Mouse (Mus musculus): ENCODE results near the gene Ndufa8. TPM values are rescaled to one million over a fixed set of nuclear protein-coding genes. Genes with fewer than 3 reads are reported as not detected.

Ndufa8 gene
- 337 and 374 TPM in 2 replicates for polyA plus RNA-seq (2015; fragmentation: Nextera tagmentation; extraction: Ambion mirVana)

DNA sequence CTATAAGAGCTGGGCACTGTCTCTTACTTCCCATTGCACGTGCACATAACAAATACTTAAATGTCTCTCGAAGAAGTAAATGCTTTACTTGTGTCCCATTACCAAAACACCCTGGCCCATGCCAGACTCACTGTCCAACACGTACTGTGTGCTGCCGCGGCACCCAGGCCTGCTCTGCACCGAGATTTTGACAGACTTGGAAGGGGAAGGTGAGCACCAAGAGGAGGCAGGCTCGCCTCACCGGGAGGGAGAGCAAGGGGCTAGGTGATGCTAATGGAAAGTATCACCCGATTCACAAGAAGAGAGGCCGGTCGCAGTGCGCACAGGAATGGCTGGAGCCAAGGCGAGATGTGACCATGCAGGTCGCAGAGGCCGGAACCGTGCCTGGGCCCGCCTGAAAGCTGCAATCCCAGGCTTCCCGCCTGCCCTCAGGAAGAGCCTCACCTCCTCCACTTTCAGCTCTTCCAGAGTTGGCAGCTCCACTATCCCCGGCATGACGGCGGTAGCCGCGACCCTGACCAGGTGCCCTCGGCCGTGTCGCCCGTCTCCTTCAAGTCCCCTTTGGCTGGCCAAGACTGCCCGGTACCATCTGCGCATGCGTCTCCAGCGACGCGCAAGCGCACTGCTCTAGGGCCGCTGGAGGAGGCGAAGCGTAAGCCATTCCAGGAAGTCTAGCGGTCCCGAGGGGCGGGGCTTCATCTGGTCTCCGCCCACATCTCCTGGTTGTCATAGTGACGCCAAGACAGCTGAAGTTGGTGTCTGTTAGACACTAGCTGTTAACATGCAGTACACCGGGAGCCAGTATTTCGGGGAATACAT, at the start of gene Ndufa8, which contains the start of gene Morn5:
Ndufa8 (minus strand) TSS at position 659 of the 819 bp plus-strand sequence.
Morn5 (plus strand) TSS at position 711 of the 819 bp plus-strand sequence.
- peak; percentile 99 for ATAC-seq (ENCODE audit: low FRiP score)

DNA sequence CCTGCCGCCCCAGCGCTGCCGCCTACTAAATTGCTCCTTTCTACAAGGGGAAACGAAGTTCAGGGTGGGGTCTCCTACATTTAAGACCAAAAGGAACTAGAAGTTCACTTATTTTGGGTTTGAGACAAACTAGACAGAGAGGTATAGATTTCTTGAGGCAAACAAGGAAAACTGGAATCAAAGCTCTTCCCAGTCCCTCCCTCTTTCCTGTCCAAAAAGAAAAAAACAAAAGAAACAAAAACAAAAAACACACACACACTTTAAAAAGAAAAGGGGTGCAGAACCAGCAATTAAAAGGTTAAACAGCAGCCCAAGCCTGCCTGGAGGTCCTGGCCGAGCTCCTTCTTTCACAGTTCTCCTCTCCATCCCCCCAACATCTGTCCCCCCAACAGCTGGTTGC, 48.8 kb upstream of the Ndufa8 start:
- WGBS = 5% methylated on average over 5 of the region's 5 CpGs
- Histone ChIP-seq H3K4me2 (no peak overlapping the region), H3K27me3 (replicated peaks) (peaks cover 100% of the 10 kb centered on the region), H3K9ac (replicated peaks) (no peak overlapping the region), H3K9me3 (replicated peaks) (no peaks in the 10 kb centered on the region), H3K4me1 (peaks cover 21% of the 10 kb centered on the region), H3K36me3 (no peaks in the 10 kb centered on the region), H3K27ac (replicated peaks) (no peak overlapping the region), H3K4me3 (replicated peaks) (no peak overlapping the region)
- no peak for ATAC-seq (ENCODE audit: low FRiP score)

More for the DNA sequence above, at the start of gene Ndufa8, which contains the start of gene Morn5:
- peaks cover 32% of the 10 kb centered on the region for H3K4me1 ChIP-seq
- H3K27ac ChIP-seq (replicated peaks) = peak within 1 kb of the TSS; percentile 66
- peaks cover 5% of the 10 kb centered on the region for H3K36me3 ChIP-seq
- no peaks in the 10 kb centered on the region for H3K9me3 ChIP-seq (replicated peaks)
- H3K4me2 ChIP-seq = peak within 1 kb of the TSS; percentile 75
- WGBS = 1% methylated on average over 44 of the region's 44 CpGs
- H3K27me3 ChIP-seq (replicated peaks) = no peaks in the 10 kb centered on the region
- peak within 1 kb of the TSS; percentile 67 for H3K4me3 ChIP-seq (replicated peaks)
- peak within 1 kb of the TSS; percentile 89 for H3K9ac ChIP-seq (replicated peaks)

DNA sequence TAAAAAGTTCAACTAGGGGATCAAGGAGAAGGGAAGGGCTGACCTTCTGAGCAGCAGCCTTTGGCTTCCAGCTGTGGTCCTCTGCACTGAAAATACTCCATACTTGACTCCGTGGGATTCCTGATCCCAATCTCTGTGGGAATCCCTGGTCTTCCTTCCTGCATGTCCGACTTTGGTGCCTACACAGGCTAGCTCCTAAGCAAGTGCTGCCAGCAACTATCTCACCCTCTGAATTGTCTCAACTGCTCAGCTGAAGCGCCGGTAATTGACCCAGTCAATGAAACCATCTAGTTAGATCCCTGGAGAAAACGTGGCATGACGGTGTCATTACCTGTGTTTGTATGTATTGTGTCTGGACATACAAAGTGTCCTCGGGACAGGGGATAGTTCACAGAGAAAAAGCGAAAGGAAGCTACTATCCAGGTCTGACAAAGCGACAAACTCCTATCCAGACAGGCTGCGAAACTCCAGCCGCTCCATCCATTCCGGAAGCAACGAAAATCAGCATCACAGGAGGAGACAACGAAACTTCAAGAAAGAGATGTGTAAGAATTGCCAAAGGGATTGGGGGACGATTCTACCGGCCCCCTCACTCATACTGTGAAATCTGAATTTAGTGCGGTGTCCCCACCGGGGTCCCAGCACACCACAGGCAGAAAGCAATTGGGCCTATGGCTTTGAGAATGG, 48.1 kb upstream of the Ndufa8 start:
- H3K4me3 ChIP-seq (replicated peaks) = no peak overlapping the region
- H3K9me3 ChIP-seq (replicated peaks) = no peaks in the 10 kb centered on the region
- H3K9ac ChIP-seq (replicated peaks) = no peak overlapping the region
- 2% methylated on average over 18 of the region's 18 CpGs for WGBS
- H3K4me2 ChIP-seq = no peak overlapping the region
- ATAC-seq (ENCODE audit: low FRiP score) = no peak
- H3K4me1 ChIP-seq = peaks cover 13% of the 10 kb centered on the region
- no peak overlapping the region for H3K27ac ChIP-seq (replicated peaks)
- peaks cover 99% of the 10 kb centered on the region for H3K27me3 ChIP-seq (replicated peaks)
- H3K36me3 ChIP-seq = no peaks in the 10 kb centered on the region

DNA sequence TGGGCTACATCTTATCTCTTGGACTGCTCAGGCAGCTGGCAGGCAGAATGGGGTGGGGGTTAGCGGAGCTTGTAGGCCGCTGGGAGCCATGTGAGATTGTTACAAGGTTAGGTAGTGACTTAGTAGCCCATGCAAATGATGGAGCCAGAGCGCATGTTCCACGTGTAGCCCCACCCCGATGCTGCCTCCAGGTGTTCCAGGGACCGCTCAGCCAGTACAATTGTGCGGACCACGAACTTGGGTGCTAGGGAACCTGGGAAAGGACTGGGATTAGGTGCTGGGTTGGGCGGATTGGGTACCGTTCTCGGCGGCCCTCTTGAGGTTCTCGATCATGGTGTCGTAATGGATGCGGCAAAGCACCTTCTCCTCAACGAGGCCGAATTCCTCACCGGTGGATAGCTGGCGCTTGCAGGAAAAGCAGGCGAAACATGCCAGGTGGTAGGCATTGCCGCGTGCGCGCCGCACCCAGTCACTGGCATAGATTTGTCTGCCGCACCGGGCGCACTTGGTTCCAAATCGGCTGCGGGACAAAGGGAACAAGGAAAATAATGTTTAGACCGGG, 44.8 kb upstream of the Ndufa8 start:
- Histone ChIP-seq H3K9ac (replicated peaks) (no peak overlapping the region), H3K4me2 (no peak overlapping the region), H3K4me3 (replicated peaks) (no peak overlapping the region), H3K27ac (replicated peaks) (no peak overlapping the region), H3K36me3 (no peaks in the 10 kb centered on the region), H3K27me3 (replicated peaks) (peaks cover 99% of the 10 kb centered on the region), H3K4me1 (peaks cover 23% of the 10 kb centered on the region), H3K9me3 (replicated peaks) (no peaks in the 10 kb centered on the region)
- no peak for ATAC-seq (ENCODE audit: low FRiP score)
- 5% methylated on average over 31 of the region's 31 CpGs for WGBS

DNA sequence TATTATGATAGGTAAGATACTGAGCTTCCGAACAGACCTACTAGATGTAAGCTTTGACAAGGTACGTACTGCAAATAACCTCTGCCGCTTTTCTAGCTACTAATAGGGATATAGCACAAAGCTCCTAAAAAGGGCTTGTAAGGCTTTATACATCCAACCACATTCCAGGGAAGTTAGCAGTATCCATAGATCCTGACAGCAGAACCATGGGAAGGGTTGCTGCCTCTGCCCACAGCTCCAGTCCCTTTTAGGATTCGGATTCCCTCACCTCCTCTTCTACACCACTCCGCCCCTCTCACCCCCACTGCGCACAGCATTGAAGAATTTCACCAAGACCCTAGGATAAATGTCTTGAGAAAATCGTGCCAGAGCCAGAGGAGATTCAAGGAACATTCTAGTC, 44.1 kb upstream of the Ndufa8 start:
- Histone ChIP-seq H3K27me3 (replicated peaks) (peaks cover 99% of the 10 kb centered on the region), H3K36me3 (no peaks in the 10 kb centered on the region), H3K9me3 (replicated peaks) (no peaks in the 10 kb centered on the region), H3K4me3 (replicated peaks) (no peak overlapping the region), H3K4me2 (no peak overlapping the region), H3K4me1 (peaks cover 23% of the 10 kb centered on the region), H3K9ac (replicated peaks) (no peak overlapping the region), H3K27ac (replicated peaks) (no peak overlapping the region)
- whole genome bisulfite sequencing = 15% methylated on average over 7 of the region's 7 CpGs
- ATAC-seq (ENCODE audit: low FRiP score) = no peak

DNA sequence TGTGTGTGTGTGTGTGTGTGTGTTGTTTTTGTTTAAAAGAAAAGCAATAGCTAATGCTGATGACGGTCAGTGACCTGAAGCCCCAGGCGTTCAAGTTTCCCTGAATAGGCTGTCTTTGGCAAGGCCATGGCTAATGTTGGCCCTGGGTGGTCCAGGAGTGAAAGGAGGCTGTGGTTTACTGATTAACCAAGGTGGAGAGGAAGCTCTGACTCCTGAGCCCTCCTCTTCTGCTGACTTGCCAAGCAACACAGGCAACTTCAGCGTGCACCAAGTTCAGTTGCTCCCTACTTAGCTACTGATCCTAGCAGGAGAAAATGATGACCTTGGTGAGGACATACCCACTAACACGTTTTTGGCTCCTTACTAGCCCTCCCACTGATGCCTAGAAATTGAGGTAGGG, 43.5 kb upstream of the Ndufa8 start:
- Histone ChIP-seq H3K9me3 (replicated peaks) (no peaks in the 10 kb centered on the region), H3K27ac (replicated peaks) (no peak overlapping the region), H3K9ac (replicated peaks) (no peak overlapping the region), H3K4me1 (peaks cover 23% of the 10 kb centered on the region), H3K36me3 (no peaks in the 10 kb centered on the region), H3K4me2 (no peak overlapping the region), H3K4me3 (replicated peaks) (no peak overlapping the region), H3K27me3 (replicated peaks) (peaks cover 99% of the 10 kb centered on the region)
- 3% methylated on average over 4 of the region's 4 CpGs for WGBS
- no peak for ATAC-seq (ENCODE audit: low FRiP score)

DNA sequence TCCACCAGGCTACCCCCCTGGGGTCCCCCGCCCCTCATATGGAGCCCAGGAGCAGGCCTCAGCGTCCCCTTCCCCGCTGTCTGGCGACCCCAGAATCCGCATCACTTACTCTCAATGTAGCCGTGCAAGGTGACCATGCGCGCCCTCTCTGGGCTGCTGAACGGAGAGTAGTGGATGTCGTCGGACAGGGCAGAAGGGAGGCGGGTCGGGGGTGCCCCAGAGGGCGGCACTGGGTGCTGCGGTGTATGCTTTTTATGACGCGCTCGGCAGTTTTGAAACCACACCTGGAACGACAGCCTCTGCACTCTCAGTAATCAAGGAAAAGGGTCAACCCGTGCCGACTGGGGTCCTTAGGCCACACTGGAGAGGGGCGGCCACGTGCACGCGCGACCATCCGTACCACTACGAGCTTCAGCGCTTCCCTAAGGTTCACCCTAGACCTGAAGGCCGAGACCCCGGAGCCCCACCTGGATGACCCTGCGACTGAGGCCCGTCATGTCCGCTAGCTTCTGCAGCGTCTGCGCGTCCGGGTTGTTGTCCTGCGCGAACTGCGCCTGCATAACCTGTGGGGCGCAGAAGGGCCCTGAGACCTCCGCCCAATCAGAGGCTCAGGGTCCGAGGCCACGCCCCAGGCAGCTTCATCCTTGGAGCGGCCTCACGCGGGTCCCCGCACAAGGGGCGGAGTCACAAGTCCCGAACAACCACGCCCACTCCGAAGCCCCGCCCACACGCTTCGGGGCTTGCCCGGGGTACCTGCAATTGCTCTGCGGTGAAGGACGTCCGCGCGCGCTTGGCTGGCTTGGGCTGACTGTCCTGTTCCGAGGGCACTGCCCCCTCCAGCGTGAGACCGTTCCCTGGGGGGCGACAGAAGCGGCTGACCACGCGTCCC, 41.9 kb upstream of the Ndufa8 start:
- WGBS = 1% methylated on average over 70 of the region's 70 CpGs
- peak; percentile 43 for ATAC-seq (ENCODE audit: low FRiP score)
- Histone ChIP-seq H3K9me3 (replicated peaks) (no peaks in the 10 kb centered on the region), H3K9ac (replicated peaks) (no peak overlapping the region), H3K27ac (replicated peaks) (no peak overlapping the region), H3K4me3 (replicated peaks) (peak overlapping the region; percentile 38), H3K36me3 (no peaks in the 10 kb centered on the region), H3K4me1 (peaks cover 23% of the 10 kb centered on the region), H3K27me3 (replicated peaks) (peaks cover 99% of the 10 kb centered on the region), H3K4me2 (peak overlapping the region; percentile 73)

DNA sequence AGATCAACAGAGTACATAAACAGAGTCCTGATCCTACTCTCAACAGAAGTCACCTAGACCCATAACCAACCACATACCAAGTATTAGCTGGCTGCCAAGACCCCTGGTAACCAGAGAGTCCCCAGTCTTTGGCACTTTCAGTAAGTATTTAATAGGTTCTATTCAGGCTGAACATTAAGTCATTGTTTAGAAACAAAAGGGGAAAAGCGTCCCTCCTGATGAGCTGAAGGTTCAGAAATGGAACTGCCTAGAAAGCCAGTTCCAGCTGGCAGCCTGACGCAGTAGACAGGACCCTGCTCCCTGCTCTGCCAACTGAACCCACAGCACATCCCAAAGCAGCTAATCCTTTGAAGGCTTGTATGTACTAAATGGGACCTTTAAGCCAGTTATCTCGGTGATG, 40.0 kb upstream of the Ndufa8 start:
- no peak for ATAC-seq (ENCODE audit: low FRiP score)
- Histone ChIP-seq H3K27ac (replicated peaks) (no peak overlapping the region), H3K36me3 (no peaks in the 10 kb centered on the region), H3K4me3 (replicated peaks) (no peak overlapping the region), H3K4me2 (no peak overlapping the region), H3K9me3 (replicated peaks) (no peaks in the 10 kb centered on the region), H3K9ac (replicated peaks) (no peak overlapping the region), H3K27me3 (replicated peaks) (peaks cover 85% of the 10 kb centered on the region), H3K4me1 (peaks cover 21% of the 10 kb centered on the region)
- 27% methylated on average over 3 of the region's 3 CpGs for WGBS

DNA sequence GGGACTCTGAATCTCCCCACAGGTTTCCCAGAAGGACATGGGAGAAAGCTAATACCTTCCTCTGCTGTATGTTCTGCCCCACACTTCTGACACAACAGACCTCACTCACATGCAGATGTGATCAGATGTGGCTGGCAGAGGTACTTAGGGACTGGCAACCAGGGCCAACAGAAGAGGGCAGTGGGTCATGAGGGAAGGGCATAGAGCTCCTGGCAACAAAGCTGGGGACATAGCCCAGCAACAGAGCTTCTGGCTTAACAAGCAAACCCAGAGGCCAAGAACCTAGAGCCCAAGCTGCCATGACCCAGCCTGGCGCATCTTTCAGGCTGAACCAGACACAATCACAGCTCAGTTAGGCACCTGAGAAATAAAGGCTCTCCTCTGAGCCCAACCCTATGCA, 35.8 kb upstream of the Ndufa8 start:
- Histone ChIP-seq H3K9me3 (replicated peaks) (no peaks in the 10 kb centered on the region), H3K4me3 (replicated peaks) (no peak overlapping the region), H3K9ac (replicated peaks) (no peak overlapping the region), H3K36me3 (no peaks in the 10 kb centered on the region), H3K4me2 (no peak overlapping the region), H3K27ac (replicated peaks) (no peak overlapping the region), H3K27me3 (replicated peaks) (peaks cover 44% of the 10 kb centered on the region), H3K4me1 (no peaks in the 10 kb centered on the region)
- WGBS = 100% methylated on average over 1 of the region's 1 CpGs
- no peak for ATAC-seq (ENCODE audit: low FRiP score)

DNA sequence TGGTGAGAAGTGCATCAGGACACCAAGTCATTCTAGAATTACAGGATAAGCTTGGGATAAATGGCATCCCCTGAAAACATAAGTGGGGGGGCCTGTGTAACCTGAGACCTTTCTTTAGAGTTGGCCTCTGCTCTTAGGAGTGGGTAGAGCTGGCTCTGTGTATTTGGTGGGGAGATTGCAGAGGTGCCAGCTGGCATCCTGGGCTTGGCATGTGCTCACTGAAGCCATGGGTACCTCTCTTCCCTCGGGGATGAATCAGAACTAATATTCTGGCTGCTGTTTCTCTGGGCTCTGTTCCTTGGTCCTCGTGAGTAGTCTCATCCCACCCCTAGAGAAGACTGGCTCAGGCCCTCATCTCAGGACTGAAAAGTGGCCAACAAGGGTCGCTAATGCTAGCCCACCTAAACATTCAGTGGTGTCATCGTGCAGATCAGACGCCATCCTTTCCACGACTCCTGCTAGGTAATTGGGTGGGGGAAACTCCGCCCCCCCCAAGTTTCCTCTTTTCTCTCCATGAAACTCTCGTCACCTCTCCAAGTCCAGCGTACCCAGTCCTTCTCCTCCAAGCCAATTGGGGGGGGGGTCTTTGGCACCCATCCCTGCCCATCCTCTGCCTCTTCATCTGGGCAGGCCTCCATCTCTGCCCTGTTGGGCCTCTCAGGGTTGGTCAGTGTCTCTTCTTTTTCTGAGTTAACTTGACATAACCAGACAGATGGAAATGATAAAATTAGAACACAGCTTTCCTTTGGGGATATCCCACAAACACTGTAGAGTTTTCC, 33.8 kb upstream of the Ndufa8 start:
- H3K4me2 ChIP-seq = no peak overlapping the region
- WGBS = 76% methylated on average over 9 of the region's 9 CpGs
- no peaks in the 10 kb centered on the region for H3K36me3 ChIP-seq
- H3K9ac ChIP-seq (replicated peaks) = no peak overlapping the region
- no peak overlapping the region for H3K27ac ChIP-seq (replicated peaks)
- no peak overlapping the region for H3K4me3 ChIP-seq (replicated peaks)
- H3K4me1 ChIP-seq = no peaks in the 10 kb centered on the region
- peaks cover 24% of the 10 kb centered on the region for H3K27me3 ChIP-seq (replicated peaks)
- H3K9me3 ChIP-seq (replicated peaks) = no peaks in the 10 kb centered on the region
- ATAC-seq (ENCODE audit: low FRiP score) = no peak
